In genomic region chrX:92323599-92323998, GRCm38 (mm10) we compare ENCODE assay signal across 24 mouse cellular contexts.
"Had no signal": no experiment of that assay in that cellular context is flagged by ENCODE, and none has a peak within 500 bp of the region (broad histone marks: within the 10 kb centered on the region; RNA-seq: fewer than 3 reads in every experiment).

No protein-coding gene starts in this region.

- H3K9ac ChIP-seq: limb, embryonic 13.5 days; liver, embryonic 12.5 days; liver, embryonic 15.5 days; lung, embryonic 15.5 days; neural tube, embryonic 13.5 days had no signal

- H3K27ac ChIP-seq: layer of hippocampus, adult 2 months; limb, embryonic 10.5 days; limb, embryonic 13.5 days; liver, embryonic 12.5 days; liver, embryonic 15.5 days; lung, embryonic 15.5 days; midbrain, embryonic 10.5 days; neural tube, embryonic 13.5 days; stomach, postnatal 0 days had no signal

- H3K4me1 ChIP-seq: limb, embryonic 10.5 days; limb, embryonic 13.5 days; liver, embryonic 12.5 days; liver, embryonic 15.5 days; lung, embryonic 15.5 days; megakaryocyte, embryonic 14.5 days; midbrain, embryonic 10.5 days; neural tube, embryonic 13.5 days had no signal

- H3K36me3 ChIP-seq: limb, embryonic 10.5 days; limb, embryonic 13.5 days; liver, embryonic 12.5 days; liver, embryonic 15.5 days; lung, embryonic 15.5 days; midbrain, embryonic 10.5 days; neural tube, embryonic 13.5 days had no signal

- H3K27me3 ChIP-seq: limb, embryonic 13.5 days; liver, embryonic 12.5 days; liver, embryonic 15.5 days; lung, embryonic 15.5 days; megakaryocyte, embryonic 14.5 days; neural tube, embryonic 13.5 days had no signal

- DNase-seq: kidney, adult 18-20 months; kidney, adult 9 months; kidney, postnatal 14 days; liver; lung, adult 18-20 months; lung, postnatal 10 days; lung, postnatal 36 days; right cerebral cortex, adult 18-20 months; right cerebral cortex, postnatal 14 days; right cerebral cortex, postnatal 4 days; thymus, adult 2 months; thymus, postnatal 14 days; thymus, postnatal 4 days had no signal

- H3K4me3 ChIP-seq: layer of hippocampus, adult 2 months; limb, embryonic 10.5 days; limb, embryonic 13.5 days; liver, embryonic 12.5 days; liver, embryonic 15.5 days; lung, embryonic 15.5 days; megakaryocyte, embryonic 14.5 days; midbrain, embryonic 10.5 days; myocyte; neural tube, embryonic 13.5 days had no signal

- H3K4me2 ChIP-seq: limb, embryonic 13.5 days; liver, embryonic 12.5 days; liver, embryonic 15.5 days; lung, embryonic 15.5 days; neural tube, embryonic 13.5 days had no signal

- ATAC-seq: liver, embryonic 12.5 days had no signal

- H3K9me3 ChIP-seq: limb, embryonic 10.5 days; limb, embryonic 13.5 days; liver, embryonic 12.5 days; liver, embryonic 15.5 days; lung, embryonic 15.5 days; megakaryocyte, embryonic 14.5 days; midbrain, embryonic 10.5 days; neural tube, embryonic 13.5 days had no signal
